Mouse (Mus musculus) bone marrow, adult 2 months (tissue): ENCODE measurements around the gene Nop53. TPM values are rescaled to one million over a fixed set of nuclear protein-coding genes. Genes with fewer than 3 reads are reported as not detected.

Experiments used
- H3K27ac ChIP-seq: fragments of 200-500 bp; 2 replicates; pipeline ENCODE4 v1.5.1; 2012; ENCODE audit warnings: low read depth, mild to moderate bottlenecking, control low read depth, inconsistent platforms, low read length; ENCODE audit not compliant: control insufficient read depth, poor library complexity, insufficient read depth
- H3K4me1 ChIP-seq: fragments of 200-500 bp; 2 replicates; pipeline ENCODE4 v1.6.1; 2011; ENCODE audit warnings: low read length; ENCODE audit not compliant: control insufficient read depth, insufficient read depth
- H3K4me3 ChIP-seq: fragments of 200-500 bp; replicated peaks from 2 replicates; pipeline ENCODE3; 2011; ENCODE audit warnings: mild to moderate bottlenecking, low read depth, low read length, control low read depth; ENCODE audit not compliant: control insufficient read depth
- CTCF ChIP-seq: fragments of 200-500 bp; IDR thresholded peaks from 2 replicates; pipeline ENCODE4 v1.5.1; 2011; ENCODE audit warnings: low read length, control low read depth; ENCODE audit not compliant: control insufficient read depth, insufficient read depth
- POLR2A ChIP-seq: fragments of 200-500 bp; IDR thresholded peaks from 2 replicates; pipeline ENCODE4 v1.6.1; 2011; ENCODE audit warnings: low read depth, mild to moderate bottlenecking, control low read depth, low read length, borderline replicate concordance; ENCODE audit not compliant: control insufficient read depth
- WGBS: fragments of 180-500 bp; shearing (Covaris S2); methylation state at CpG from one replicate; pipeline ENCODE4 v1.1.7; 2018; 5-methylcytosine and 5-hydroxymethylcytosine counted together
- polyA plus RNA-seq: library from polyadenylated mRNA; stranded (reverse); fragments of >200 nt; gene quantifications from 2 replicates; pipeline ENCODE4 v1.2.4, GENCODE M21; 2011; ENCODE audit warnings: low replicate concordance; ENCODE audit not compliant: missing spikeins, insufficient read depth, insufficient read length

Gene Nop53
- polyA plus RNA-seq, 1 experiment, result 171 TPM

- Histone ChIP-seq H3K27ac (peak overlapping the region; percentile 63), H3K4me1 (no peaks in the 10 kb centered on the region; the same call in 1 of the 2 replicates), H3K4me3 (no peak overlapping the region)
- WGBS, result 63% methylated on average over 32 of the region's 32 CpGs
- no peak; the same call in 1 of the 2 replicates for TF ChIP-seq POLR2A
- TF ChIP-seq CTCF, result no peak
Observed at GRCm38 (mm10) chr7:15963798-15964652, 18.2 kb upstream of the Nop53 start.

GRCm38 (mm10) chr7:15962311-15963288 is 16.7 kb upstream of the Nop53 start:
- Histone ChIP-seq H3K27ac (peak overlapping the region; percentile 52), H3K4me1 (no peaks in the 10 kb centered on the region; the same call in 1 of the 2 replicates)
- 53% methylated on average over 12 of the region's 12 CpGs for WGBS

GRCm38 (mm10) chr7:15961798-15962197 is 15.9 kb upstream of the Nop53 start:
- 79% methylated on average over 7 of the region's 7 CpGs for WGBS
- Histone ChIP-seq H3K4me1 (no peaks in the 10 kb centered on the region; the same call in 1 of the 2 replicates), H3K4me3 (no peak overlapping the region), H3K27ac (peak overlapping the region; percentile 47)
- no peak for TF ChIP-seq CTCF
- TF ChIP-seq POLR2A, result no peak

More at GRCm38 (mm10) chr7:15962311-15963288, 16.7 kb upstream of the Nop53 start:
- no peak for TF ChIP-seq POLR2A
- no peak for TF ChIP-seq CTCF
- H3K4me3 ChIP-seq, result no peak overlapping the region

- Histone ChIP-seq H3K4me1 (no peaks in the 10 kb centered on the region; the same call in 1 of the 2 replicates), H3K4me3 (no peak overlapping the region), H3K27ac (no peak overlapping the region)
- 52% methylated on average over 4 of the region's 4 CpGs for WGBS
- TF ChIP-seq POLR2A (no peak), CTCF (no peak)
Observed at GRCm38 (mm10) chr7:15961239-15961638, 15.4 kb upstream of the Nop53 start.

GRCm38 (mm10) chr7:15960691-15961090 is 14.8 kb upstream of the Nop53 start:
- TF ChIP-seq CTCF (no peak), POLR2A (no peak)

GRCm38 (mm10) chr7:15956143-15956542 is 10.3 kb upstream of the Nop53 start:
- 88% methylated on average over 5 of the region's 5 CpGs for WGBS
- Histone ChIP-seq H3K4me3 (no peak overlapping the region), H3K4me1 (peaks cover 1% of the 10 kb centered on the region), H3K27ac (no peak overlapping the region)
- TF ChIP-seq CTCF (no peak), POLR2A (no peak)

More at GRCm38 (mm10) chr7:15960691-15961090, 14.8 kb upstream of the Nop53 start:
- no peak overlapping the region for H3K27ac ChIP-seq
- 70% methylated on average over 4 of the region's 4 CpGs for WGBS
- no peaks in the 10 kb centered on the region; the same call in 1 of the 2 replicates for H3K4me1 ChIP-seq
- H3K4me3 ChIP-seq, result no peak overlapping the region

GRCm38 (mm10) chr7:15955509-15955908 is 9.6 kb upstream of the Nop53 start:
- no peak for TF ChIP-seq POLR2A
- no peak overlapping the region for H3K4me3 ChIP-seq
- no peak overlapping the region for H3K27ac ChIP-seq
- H3K4me1 ChIP-seq, result peaks cover 1% of the 10 kb centered on the region
- 17% methylated on average over 7 of the region's 7 CpGs for WGBS

- H3K27ac ChIP-seq, result no peak overlapping the region
- WGBS, result 12% methylated on average over 21 of the region's 21 CpGs
- no peak for TF ChIP-seq POLR2A
- TF ChIP-seq CTCF, result no peak
- H3K4me3 ChIP-seq, result no peak overlapping the region
- H3K4me1 ChIP-seq, result peaks cover 1% of the 10 kb centered on the region
Observed at GRCm38 (mm10) chr7:15954978-15955443, 9.1 kb upstream of the Nop53 start.
